Mouse (Mus musculus): ENCODE measurements around the gene P4ha3.

GRCm38 (mm10) chr7:100323721-100324120, 38.4 kb downstream of the P4ha3 start:
- no peak for TF ChIP-seq CTCF (IDR thresholded peaks at IDR 0.05; ENCODE audit: control insufficient read depth, insufficient read depth, insufficient read length)
- no peak for TF ChIP-seq MYOG (IDR thresholded peaks at IDR 0.05; ENCODE audit: control insufficient read depth, extremely low read depth, insufficient read length)
- TF ChIP-seq USF1 (IDR thresholded peaks at IDR 0.05; ENCODE audit: low read depth): no peak
- no peak for TF ChIP-seq CEBPB (IDR thresholded peaks at IDR 0.05; ENCODE audit: low read depth)
- no peak for TF ChIP-seq FOSL1 (IDR thresholded peaks at IDR 0.05; ENCODE audit: insufficient read depth, low read length, poor library complexity, severe bottlenecking)
